Mouse (Mus musculus): ENCODE measurements around the gene Ncbp2. TPM values are rescaled to one million over a fixed set of nuclear protein-coding genes. Genes with fewer than 3 reads are reported as not detected.

The Ncbp2 gene
- 88.3 and 91.9 TPM in 2 replicates for polyA plus RNA-seq (2014; fragmentation: Nextera tagmentation; extraction: Ambion mirVana)

- under 1% methylated on average over 52 of the region's 55 CpGs for WGBS
- Histone ChIP-seq H3K36me3 (replicated peaks; ENCODE audit: control insufficient read depth, insufficient read depth) (peaks cover 18% of the 10 kb centered on the region), H3K4me1 (replicated peaks; ENCODE audit: control insufficient read depth, insufficient read depth, low read length) (peaks cover 25% of the 10 kb centered on the region), H3K27me3 (ENCODE audit: control insufficient read depth, insufficient read depth, low read length) (no peaks in the 10 kb centered on the region), H3K27ac (peak within 1 kb of the TSS; percentile 89), H3K9me3 (ENCODE audit: control insufficient read depth, low read length) (no peaks in the 10 kb centered on the region), H3K4me3 (replicated peaks; ENCODE audit: low read length) (peak within 1 kb of the TSS; percentile 83), H3K4me2 (replicated peaks) (peak within 1 kb of the TSS; percentile 84), H3K9ac (peak within 1 kb of the TSS; percentile 85)
- ATAC-seq (ENCODE audit: low FRiP score) (peak; percentile 91), DNase-seq (ENCODE audit: low spot score) (peak; percentile 99)
These were observed at the start of gene Ncbp2, which contains the start of gene 0610012G03Rik for GRCm38 (mm10) chr16:31948345-31948774. TSS of gene Ncbp2 (plus strand) at chr16:31948513. TSS of gene 0610012G03Rik (minus strand) at chr16:31948494.

DNA sequence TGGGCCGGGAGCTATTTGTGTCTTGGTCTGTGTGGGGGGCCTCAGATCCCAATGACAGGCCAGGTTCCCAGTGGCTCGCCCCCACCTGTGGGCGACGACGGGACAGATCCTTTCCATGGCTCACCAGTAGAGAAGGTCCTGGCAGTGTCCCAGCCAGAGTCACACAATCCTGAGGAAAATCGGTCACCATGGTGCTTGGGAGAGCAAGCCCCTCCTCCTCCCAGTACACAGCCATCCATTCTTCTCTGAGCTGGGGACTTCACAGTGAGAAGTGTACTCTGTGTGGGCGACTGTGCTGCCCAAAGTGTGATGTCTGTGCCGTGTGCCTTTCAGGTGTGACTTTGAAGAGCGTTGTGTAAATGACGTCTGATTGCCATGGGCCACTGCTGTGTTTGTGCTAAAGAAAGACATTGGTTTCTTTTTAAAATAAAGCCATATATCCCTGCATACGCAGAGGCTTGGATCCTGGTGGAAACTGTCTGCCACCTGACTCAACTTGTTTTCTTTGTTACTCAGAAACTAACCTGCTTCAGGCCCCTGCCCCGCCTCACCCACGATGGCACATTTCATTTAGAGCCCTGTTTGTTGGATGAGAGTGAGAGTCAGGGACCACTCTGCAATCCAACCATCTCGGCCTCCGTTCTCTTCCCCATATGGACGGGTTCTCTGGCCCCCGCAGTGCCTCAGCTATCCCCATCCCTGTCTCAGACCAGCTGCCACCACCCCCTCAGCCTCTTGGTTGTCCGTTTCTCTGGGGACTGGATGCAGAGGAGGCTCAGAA is 49.6 kb upstream of the Ncbp2 start:
- Histone ChIP-seq H3K4me1 (replicated peaks; ENCODE audit: control insufficient read depth, insufficient read depth, low read length) (peaks cover 21% of the 10 kb centered on the region), H3K4me3 (replicated peaks; ENCODE audit: low read length) (no peak overlapping the region), H3K9ac (no peak overlapping the region), H3K27ac (peak overlapping the region; percentile 69), H3K36me3 (replicated peaks; ENCODE audit: control insufficient read depth, insufficient read depth) (no peaks in the 10 kb centered on the region), H3K4me2 (replicated peaks) (0 out of 2 replicates have a peak overlapping the region, but pooled peaks have one; percentile 11), H3K27me3 (ENCODE audit: control insufficient read depth, insufficient read depth, low read length) (no peaks in the 10 kb centered on the region), H3K9me3 (ENCODE audit: control insufficient read depth, low read length) (0 out of 2 replicates have a peak, but pooled peaks cover 5% of the 10 kb centered on the region)
- ATAC-seq (ENCODE audit: low FRiP score) (peak; percentile 82), DNase-seq (ENCODE audit: low spot score) (peak; percentile 68)
- 62% methylated on average over 18 of the region's 18 CpGs for WGBS

- no peak for DNase-seq (ENCODE audit: low spot score)
These were observed 46.4 kb upstream of the Ncbp2 start for GRCm38 (mm10) chr16:31901886-31902285.

DNA sequence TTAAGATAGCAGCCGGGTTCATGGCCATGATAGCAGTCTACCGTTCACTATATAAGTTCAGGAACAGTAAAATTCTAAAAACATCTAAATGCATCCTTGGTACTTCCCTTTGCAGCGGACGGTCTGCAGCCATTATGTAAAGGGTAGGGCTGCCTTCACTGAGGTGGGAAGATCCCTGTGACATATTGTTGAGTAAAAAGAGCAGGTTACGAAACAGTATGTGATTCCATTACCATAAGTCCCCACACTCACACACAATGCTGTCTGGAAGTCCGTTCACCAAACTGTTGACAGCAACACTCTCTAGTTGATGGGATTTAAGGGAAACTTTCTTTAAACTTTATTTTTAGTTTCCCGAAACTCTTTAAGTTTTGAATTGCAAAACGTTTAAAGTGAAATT is 45.1 kb upstream of the Ncbp2 start:
- no peak overlapping the region for H3K4me2 ChIP-seq (replicated peaks)

More at GRCm38 (mm10) chr16:31901886-31902285, 46.4 kb upstream of the Ncbp2 start:
- Histone ChIP-seq H3K4me2 (replicated peaks) (no peak overlapping the region), H3K4me3 (replicated peaks; ENCODE audit: low read length) (no peak overlapping the region), H3K4me1 (replicated peaks; ENCODE audit: control insufficient read depth, insufficient read depth, low read length) (peaks cover 30% of the 10 kb centered on the region), H3K9me3 (ENCODE audit: control insufficient read depth, low read length) (0 out of 2 replicates have a peak, but pooled peaks cover 5% of the 10 kb centered on the region), H3K9ac (no peak overlapping the region), H3K27ac (no peak overlapping the region), H3K36me3 (replicated peaks; ENCODE audit: control insufficient read depth, insufficient read depth) (no peaks in the 10 kb centered on the region), H3K27me3 (ENCODE audit: control insufficient read depth, insufficient read depth, low read length) (no peaks in the 10 kb centered on the region)
- 91% methylated on average over 1 of the region's 1 CpGs for WGBS
- no peak for ATAC-seq (ENCODE audit: low FRiP score)

DNA sequence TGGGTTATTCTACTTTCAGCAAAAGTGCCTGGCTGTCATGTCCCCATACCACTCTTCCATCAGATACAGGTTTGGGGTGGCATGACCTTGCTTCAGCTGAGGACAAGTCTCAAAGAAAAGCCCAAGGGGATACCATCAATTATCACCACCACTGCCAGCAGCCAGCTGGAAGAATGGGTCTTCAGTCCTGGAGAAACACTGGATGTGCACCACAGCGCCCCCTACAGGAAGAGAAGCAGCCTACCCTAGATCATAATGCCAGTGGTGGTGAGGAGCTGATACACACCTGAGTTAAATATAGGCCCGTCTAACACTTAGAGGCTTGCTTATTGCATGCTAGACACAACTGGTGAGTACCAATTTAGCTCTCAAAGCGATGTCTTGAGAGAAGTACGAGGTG is 43.0 kb upstream of the Ncbp2 start:
- H3K4me2 ChIP-seq (replicated peaks), result no peak overlapping the region

More for the DNA sequence above, 45.1 kb upstream of the Ncbp2 start:
- 0 out of 2 replicates have a peak, but pooled peaks cover 5% of the 10 kb centered on the region for H3K9me3 ChIP-seq (ENCODE audit: control insufficient read depth, low read length)
- no peaks in the 10 kb centered on the region for H3K27me3 ChIP-seq (ENCODE audit: control insufficient read depth, insufficient read depth, low read length)
- no peaks in the 10 kb centered on the region for H3K36me3 ChIP-seq (replicated peaks; ENCODE audit: control insufficient read depth, insufficient read depth)
- H3K9ac ChIP-seq, result no peak overlapping the region
- no peak overlapping the region for H3K4me3 ChIP-seq (replicated peaks; ENCODE audit: low read length)
- WGBS, result 91% methylated on average over 8 of the region's 8 CpGs
- no peak for DNase-seq (ENCODE audit: low spot score)
- H3K27ac ChIP-seq, result no peak overlapping the region
- H3K4me1 ChIP-seq (replicated peaks; ENCODE audit: control insufficient read depth, insufficient read depth, low read length), result peaks cover 17% of the 10 kb centered on the region
- no peak for ATAC-seq (ENCODE audit: low FRiP score)

GRCm38 (mm10) chr16:31905891-31906825 is 42.2 kb upstream of the Ncbp2 start:
- WGBS, result 35% methylated on average over 19 of the region's 20 CpGs
- Histone ChIP-seq H3K9me3 (ENCODE audit: control insufficient read depth, low read length) (no peaks in the 10 kb centered on the region), H3K4me1 (replicated peaks; ENCODE audit: control insufficient read depth, insufficient read depth, low read length) (peaks cover 10% of the 10 kb centered on the region), H3K27ac (peak overlapping the region; percentile 20; the same call in 1 of the 2 replicates), H3K9ac (peak overlapping the region; percentile 33; the same call in 1 of the 2 replicates), H3K4me3 (replicated peaks; ENCODE audit: low read length) (no peak overlapping the region), H3K36me3 (replicated peaks; ENCODE audit: control insufficient read depth, insufficient read depth) (no peaks in the 10 kb centered on the region), H3K4me2 (replicated peaks) (peak overlapping the region; percentile 33), H3K27me3 (ENCODE audit: control insufficient read depth, insufficient read depth, low read length) (no peaks in the 10 kb centered on the region)
- ATAC-seq (ENCODE audit: low FRiP score), result peak; percentile 10; the same call in 1 of the 2 replicates
- no peak for DNase-seq (ENCODE audit: low spot score)

More for the DNA sequence above, 43.0 kb upstream of the Ncbp2 start:
- 76% methylated on average over 4 of the region's 4 CpGs for WGBS
- H3K9ac ChIP-seq, result no peak overlapping the region
- DNase-seq (ENCODE audit: low spot score), result no peak
- H3K27me3 ChIP-seq (ENCODE audit: control insufficient read depth, insufficient read depth, low read length), result no peaks in the 10 kb centered on the region
- H3K4me3 ChIP-seq (replicated peaks; ENCODE audit: low read length), result no peak overlapping the region
- no peaks in the 10 kb centered on the region for H3K36me3 ChIP-seq (replicated peaks; ENCODE audit: control insufficient read depth, insufficient read depth)
- peaks cover 10% of the 10 kb centered on the region for H3K4me1 ChIP-seq (replicated peaks; ENCODE audit: control insufficient read depth, insufficient read depth, low read length)
- H3K27ac ChIP-seq, result no peak overlapping the region
- ATAC-seq (ENCODE audit: low FRiP score), result no peak
- H3K9me3 ChIP-seq (ENCODE audit: control insufficient read depth, low read length), result no peaks in the 10 kb centered on the region

DNA sequence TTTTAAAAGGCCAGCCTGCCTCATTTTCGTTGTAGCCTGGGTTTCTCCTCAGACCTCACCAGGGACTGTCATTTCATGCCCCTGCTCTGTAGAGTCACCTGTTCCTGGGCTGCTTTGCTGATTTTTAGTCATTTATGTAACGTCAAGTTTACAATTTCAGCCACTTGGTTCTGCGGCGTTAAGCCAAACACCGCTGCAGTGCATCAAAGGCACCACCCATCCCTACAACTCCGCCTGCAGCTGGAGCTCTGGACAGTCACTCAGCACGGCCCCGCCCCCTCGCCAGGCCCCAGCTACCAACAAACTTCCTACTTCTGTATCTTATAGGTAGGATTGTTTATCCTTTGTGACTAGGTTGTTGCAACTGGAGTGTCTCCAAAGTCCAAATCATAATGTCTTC is 41.4 kb upstream of the Ncbp2 start:
- ATAC-seq (ENCODE audit: low FRiP score) (no peak), DNase-seq (ENCODE audit: low spot score) (no peak)
- Histone ChIP-seq H3K9me3 (ENCODE audit: control insufficient read depth, low read length) (no peaks in the 10 kb centered on the region), H3K27me3 (ENCODE audit: control insufficient read depth, insufficient read depth, low read length) (no peaks in the 10 kb centered on the region), H3K9ac (no peak overlapping the region), H3K4me2 (replicated peaks) (peak overlapping the region; percentile 33), H3K36me3 (replicated peaks; ENCODE audit: control insufficient read depth, insufficient read depth) (no peaks in the 10 kb centered on the region), H3K4me1 (replicated peaks; ENCODE audit: control insufficient read depth, insufficient read depth, low read length) (peaks cover 10% of the 10 kb centered on the region), H3K27ac (no peak overlapping the region), H3K4me3 (replicated peaks; ENCODE audit: low read length) (no peak overlapping the region)
- 16% methylated on average over 9 of the region's 9 CpGs for WGBS

GRCm38 (mm10) chr16:31908959-31909358 is 39.4 kb upstream of the Ncbp2 start:
- Histone ChIP-seq H3K4me3 (replicated peaks; ENCODE audit: low read length) (no peak overlapping the region), H3K4me2 (replicated peaks) (0 out of 2 replicates have a peak overlapping the region, but pooled peaks have one; percentile 13), H3K9ac (no peak overlapping the region), H3K9me3 (ENCODE audit: control insufficient read depth, low read length) (no peaks in the 10 kb centered on the region), H3K27ac (no peak overlapping the region), H3K27me3 (ENCODE audit: control insufficient read depth, insufficient read depth, low read length) (no peaks in the 10 kb centered on the region), H3K36me3 (replicated peaks; ENCODE audit: control insufficient read depth, insufficient read depth) (no peaks in the 10 kb centered on the region), H3K4me1 (replicated peaks; ENCODE audit: control insufficient read depth, insufficient read depth, low read length) (peaks cover 10% of the 10 kb centered on the region)
- no peak for DNase-seq (ENCODE audit: low spot score)
- WGBS, result 64% methylated on average over 11 of the region's 11 CpGs
- no peak for ATAC-seq (ENCODE audit: low FRiP score)

Data from hindbrain, embryonic 14.5 days (tissue).